Mouse (Mus musculus) monocyte, adult 5-6 weeks (primary cell): ENCODE data around the gene Nol10. TPM values are rescaled to one million over a fixed set of nuclear protein-coding genes. Genes with fewer than 3 reads are reported as not detected.

Experiments
- ATAC-seq: fragments of 153-309, 156-312 bp; replicated peaks from 2 replicates; pipeline ENCODE4 v1.8.0; 2017; ENCODE audit warnings: mild to moderate bottlenecking; ENCODE audit not compliant: low TSS enrichment, insufficient number of reproducible peaks, severe bottlenecking, poor library complexity, low FRiP score
- total RNA-seq: library from RNA; stranded (forward); fragments of 200-1000, 200-491, 200-594 nt; gene quantifications from 3 replicates; pipeline ENCODE4 v1.2.3, GENCODE M21; 2017

Nol10 gene
- total RNA-seq, 1 experiment from 2014 or later, result 8.7 TPM

DNA sequence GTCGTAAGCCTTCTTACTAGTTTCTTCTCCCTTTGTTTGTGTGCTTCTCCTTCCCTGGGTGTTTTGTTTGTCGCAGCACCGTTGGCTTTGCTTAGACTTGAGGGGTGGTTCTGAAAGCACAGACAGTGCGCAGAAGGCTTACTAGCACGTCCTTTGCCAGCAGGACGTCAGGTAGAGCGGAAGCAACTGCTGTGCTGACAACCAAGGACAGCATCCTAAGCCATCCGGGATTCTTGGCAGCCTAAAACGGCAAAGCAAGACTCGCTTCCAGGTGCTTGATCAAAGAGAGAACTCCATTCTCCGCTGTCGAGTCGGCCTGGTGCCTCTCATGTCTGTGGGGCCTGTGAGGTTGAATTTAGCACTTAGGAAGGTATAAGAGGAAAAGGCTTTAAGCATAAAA lies 44.9 kb downstream of the Nol10 start:
- ATAC-seq, result no peak

DNA sequence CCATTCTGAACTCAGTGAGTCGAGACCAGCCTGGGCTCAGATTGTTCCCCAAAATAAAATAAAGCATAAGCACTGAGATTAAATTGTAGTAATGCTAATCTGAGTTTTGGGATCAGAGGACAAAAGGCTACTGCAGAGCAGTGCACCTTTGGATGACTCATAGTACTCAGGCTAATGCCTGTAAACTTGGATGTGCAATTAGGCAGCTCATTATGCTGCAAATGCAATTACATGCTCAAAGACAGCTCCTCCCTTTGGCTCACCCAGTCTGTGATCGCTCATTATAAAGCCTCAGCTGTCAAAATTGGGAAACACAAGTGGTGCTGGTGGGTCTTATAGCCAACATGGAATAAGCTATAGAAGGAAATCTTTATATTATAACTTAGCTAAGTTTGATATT lies 48.9 kb downstream of the Nol10 start:
- no peak for ATAC-seq

DNA sequence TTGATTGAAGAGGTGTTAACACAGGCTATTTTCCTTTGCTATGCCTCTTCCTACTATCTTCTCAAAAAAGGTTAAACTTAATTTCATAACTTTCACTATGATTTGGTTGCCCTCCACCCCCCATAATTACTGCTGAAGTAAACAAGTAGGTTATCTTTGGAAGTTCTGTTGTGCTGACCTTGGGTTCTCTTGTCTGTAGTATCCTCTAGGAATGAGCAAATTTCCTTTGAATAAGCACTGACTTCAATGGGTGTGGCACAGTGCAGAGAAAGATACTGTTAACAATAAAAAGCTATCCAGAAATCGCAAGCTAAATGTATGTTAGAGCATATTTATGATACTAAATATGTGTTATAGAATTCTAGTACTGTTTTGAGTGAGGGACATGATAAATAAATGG lies 53.2 kb downstream of the Nol10 start:
- ATAC-seq, result no peak

DNA sequence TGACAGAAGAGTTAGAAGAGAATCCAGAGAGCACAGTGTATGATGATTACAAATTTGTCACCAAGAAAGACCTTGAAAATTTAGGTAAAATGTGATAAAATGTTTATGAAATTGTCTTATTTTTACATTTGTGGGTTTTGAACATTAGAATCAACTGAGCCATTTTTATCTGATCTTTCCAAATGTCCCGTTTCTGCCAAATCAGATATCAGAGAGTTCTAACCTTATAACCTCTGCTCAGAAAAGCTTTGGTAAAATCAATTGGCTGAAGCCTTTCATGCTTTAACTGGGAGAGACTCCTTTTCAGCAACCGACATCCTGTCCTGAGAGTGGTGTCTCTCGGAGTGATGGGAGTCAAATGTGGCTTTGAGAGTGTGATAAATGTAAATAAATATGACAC lies 53.9 kb downstream of the Nol10 start:
- no peak for ATAC-seq

GRCm38 (mm10) chr12:17403998-17404397 lies 55.7 kb downstream of the Nol10 start:
- no peak for ATAC-seq

GRCm38 (mm10) chr12:17406825-17407224 lies 58.6 kb downstream of the Nol10 start:
- no peak for ATAC-seq

DNA sequence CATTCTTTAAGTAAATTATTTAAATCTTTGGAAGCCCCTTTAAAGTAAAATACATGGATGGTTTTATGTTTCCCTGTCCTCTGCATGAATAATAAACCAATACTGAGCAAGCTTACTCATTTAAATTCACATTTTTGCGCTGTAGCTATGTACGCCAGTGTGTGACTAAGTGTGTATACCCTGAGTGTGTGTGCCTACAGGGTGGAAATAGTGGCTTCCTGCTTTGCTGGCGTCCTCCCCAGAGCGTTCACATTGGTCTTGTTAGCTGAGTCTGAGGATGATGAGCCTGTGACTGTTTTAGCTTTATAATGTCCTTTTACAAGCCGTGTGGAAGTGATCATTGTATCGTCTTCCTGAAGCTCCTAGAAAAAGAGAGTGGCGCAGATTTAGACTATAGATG lies 60.1 kb downstream of the Nol10 start:
- ATAC-seq, result no peak

- ATAC-seq, result no peak
Observed at GRCm38 (mm10) chr12:17411242-17411641, 63.0 kb downstream of the Nol10 start.

GRCm38 (mm10) chr12:17411797-17412526 lies 63.7 kb downstream of the Nol10 start:
- peak; percentile 50; the same call in 1 of the 2 replicates for ATAC-seq

DNA sequence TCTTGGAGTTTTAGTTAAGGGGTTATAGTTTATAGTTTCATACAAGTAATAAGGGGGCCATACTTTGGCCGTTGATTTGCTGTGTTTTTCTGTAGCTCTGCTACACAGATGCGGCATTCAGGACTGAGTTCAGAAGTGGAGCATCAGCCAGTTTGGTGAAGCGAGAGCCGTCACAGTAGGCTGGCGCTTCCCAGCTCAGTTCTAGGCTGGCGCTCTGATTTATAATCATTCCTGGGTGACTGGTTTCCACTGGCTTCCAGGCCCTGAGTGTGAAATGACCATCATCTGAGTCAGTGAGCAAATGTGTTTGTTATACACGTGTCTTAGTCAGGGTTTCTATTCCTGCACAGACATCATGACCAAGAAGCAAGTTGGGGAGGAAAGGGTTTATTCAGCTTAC lies 66.5 kb downstream of the Nol10 start:
- no peak for ATAC-seq

GRCm38 (mm10) chr12:17420168-17420810 lies 72.0 kb downstream of the Nol10 start:
- ATAC-seq, result no peak

GRCm38 (mm10) chr12:17425254-17426169 lies 77.3 kb downstream of the Nol10 start:
- no peak for ATAC-seq

- no peak for ATAC-seq
Observed at GRCm38 (mm10) chr12:17426735-17427134, 78.5 kb downstream of the Nol10 start.

DNA sequence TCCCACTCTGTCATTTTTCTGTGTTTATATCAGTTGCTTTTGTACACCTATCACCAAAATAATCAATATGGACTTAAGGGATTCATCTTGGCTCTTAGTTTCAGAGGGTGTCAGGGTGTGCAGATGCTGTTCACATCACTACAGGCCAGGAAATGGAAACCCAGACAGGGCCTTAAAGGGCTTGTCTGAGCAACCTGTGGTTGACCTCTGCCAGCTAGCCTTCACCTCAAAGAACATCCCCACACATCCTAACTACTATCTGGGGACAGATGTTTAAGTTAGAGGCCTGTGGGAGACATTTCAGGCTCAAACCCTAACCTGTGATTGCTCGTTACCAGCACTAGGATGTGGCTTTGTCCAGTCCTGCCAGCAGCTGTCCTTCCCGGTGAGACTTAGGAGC lies 82.3 kb downstream of the Nol10 start:
- ATAC-seq, result no peak

DNA sequence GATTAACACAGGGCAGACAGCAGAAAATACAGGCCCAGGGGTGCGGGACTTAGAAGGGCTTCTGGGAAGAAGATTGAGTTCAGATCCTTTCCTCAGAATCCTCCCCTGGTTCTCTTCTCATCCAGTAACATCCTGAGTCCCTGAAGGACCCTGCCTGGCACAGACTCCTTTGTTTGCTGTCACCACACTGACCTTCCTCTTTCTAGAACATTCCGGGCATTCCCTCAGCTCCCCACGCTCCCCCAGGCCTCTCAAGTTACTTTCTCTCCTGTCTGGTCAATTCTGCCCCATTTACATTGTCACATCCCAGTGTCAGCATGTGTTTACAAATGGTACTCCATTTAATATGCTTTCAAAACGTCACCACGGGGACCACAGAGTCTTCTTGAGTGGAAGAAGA lies 82.9 kb downstream of the Nol10 start:
- no peak for ATAC-seq

DNA sequence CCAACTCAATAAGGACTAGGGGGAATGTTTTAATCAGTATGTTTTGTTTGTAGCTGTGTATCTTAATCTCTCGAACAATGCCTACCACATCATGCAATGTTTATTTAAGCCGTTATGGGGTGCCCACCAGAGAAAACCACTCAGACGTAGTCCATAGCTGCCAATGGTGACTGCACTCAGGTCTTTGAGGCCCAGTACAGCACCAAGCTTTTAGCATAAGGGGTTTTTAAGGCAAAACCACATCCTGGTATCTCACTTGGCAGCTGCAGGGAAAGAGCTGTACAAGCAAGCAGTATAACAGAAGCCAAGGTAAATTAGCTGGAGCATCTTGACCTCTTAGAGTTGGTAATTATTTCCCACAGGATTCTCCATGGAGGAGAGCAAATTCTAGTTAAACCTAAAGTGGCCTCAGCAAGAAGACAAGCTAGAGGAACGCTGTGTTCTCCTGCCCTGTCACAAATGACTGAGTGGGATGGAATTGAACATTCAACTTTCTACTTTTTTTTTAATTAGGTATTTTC lies 83.6 kb downstream of the Nol10 start:
- ATAC-seq, result no peak

GRCm38 (mm10) chr12:17433712-17434111 lies 85.5 kb downstream of the Nol10 start:
- ATAC-seq, result no peak

- ATAC-seq, result no peak
Observed at GRCm38 (mm10) chr12:17436471-17436870, 88.2 kb downstream of the Nol10 start.

- ATAC-seq, result no peak
Observed at GRCm38 (mm10) chr12:17440251-17440651, 92.0 kb downstream of the Nol10 start.
